In genomic region chr11:119088391-119089234, GRCm38 (mm10) we compare ENCODE assay signal across 8 mouse cellular contexts. TPM values are rescaled to one million over a fixed set of nuclear protein-coding genes. Genes with fewer than 3 reads are reported as not detected.
A peak's percentile ranks its signal among the peaks of the same experiment; 100 is the strongest.
DNase-seq lines count a peak whose midpoint lies in the region; ATAC-seq lines count a peak whose summit lies in the region.

No protein-coding gene starts in this region.

- no peak overlapping the region for H3K9ac ChIP-seq in embryonic facial prominence, embryonic 14.5 days (ENCODE audit: low read depth, low read length)
- H3K9ac ChIP-seq in kidney, embryonic 14.5 days (ENCODE audit: low read depth, low read length) = no peak overlapping the region

- H3K4me1 ChIP-seq in embryonic facial prominence, embryonic 14.5 days (ENCODE audit: control insufficient read depth, insufficient read depth, low read length) = peaks cover 51% of the 10 kb centered on the region
- H3K4me1 ChIP-seq in kidney, embryonic 14.5 days (ENCODE audit: control insufficient read depth, insufficient read depth, low read length) = peaks cover 39% of the 10 kb centered on the region

- peak overlapping the region; percentile 99; the same call in 1 of the 2 replicates for H3K4me2 ChIP-seq in embryonic facial prominence, embryonic 14.5 days (ENCODE audit: low read depth, low read length)
- no peak overlapping the region for H3K4me2 ChIP-seq in kidney, embryonic 14.5 days (replicated peaks; ENCODE audit: low read depth, low read length)

- no peaks in the 10 kb centered on the region for H3K36me3 ChIP-seq in embryonic facial prominence, embryonic 14.5 days (ENCODE audit: control insufficient read depth, insufficient read depth, low read length)
- H3K36me3 ChIP-seq in kidney, embryonic 14.5 days (ENCODE audit: control insufficient read depth, insufficient read depth, low read length) = no peaks in the 10 kb centered on the region

- 2% methylated on average over 27 of the region's 28 CpGs for WGBS in embryonic facial prominence, embryonic 14.5 days
- 2% methylated on average over 28 of the region's 28 CpGs for WGBS in kidney, embryonic 14.5 days

- no peak overlapping the region; the same call in 1 of the 2 replicates for H3K4me3 ChIP-seq in embryonic facial prominence, embryonic 14.5 days (ENCODE audit: low read depth, low read length)
- H3K4me3 ChIP-seq in kidney, embryonic 14.5 days (ENCODE audit: low read length) = peak overlapping the region; percentile 52; the same call in 1 of the 2 replicates

- ATAC-seq in embryonic facial prominence, embryonic 14.5 days (ENCODE audit: low read depth) = no peak
- no peak for ATAC-seq in kidney, embryonic 14.5 days (ENCODE audit: low FRiP score, low TSS enrichment)
- ATAC-seq in erythroblast, adult 5-6 weeks (replicated peaks; ENCODE audit: low FRiP score, poor library complexity, severe bottlenecking) = no peak

- H3K9me3 ChIP-seq in embryonic facial prominence, embryonic 14.5 days (ENCODE audit: control insufficient read depth, low read length) = no peaks in the 10 kb centered on the region
- H3K9me3 ChIP-seq in kidney, embryonic 14.5 days (ENCODE audit: control insufficient read depth, low read length) = no peaks in the 10 kb centered on the region

- H3K27ac ChIP-seq in embryonic facial prominence, embryonic 14.5 days (replicated peaks; ENCODE audit: low read depth, low read length) = no peak overlapping the region
- no peak overlapping the region for H3K27ac ChIP-seq in kidney, embryonic 14.5 days (ENCODE audit: low read depth, low read length)

- DNase-seq in layer of hippocampus, postnatal 10 days (ENCODE audit: low spot score in 2 of 2) = peak; percentile 42 to 43
- no peak for DNase-seq in layer of hippocampus, adult 9-10 months (ENCODE audit: low spot score)
- peak; percentile 50 for DNase-seq in adrenal gland, postnatal 10 days
- no peak for DNase-seq in embryonic facial prominence, embryonic 14.5 days (ENCODE audit: low spot score)
- peak; percentile 24 for DNase-seq in lung, postnatal 25 days (ENCODE audit: low spot score)
- no peak for DNase-seq in ovary, postnatal 14 days (ENCODE audit: low spot score)

- H3K27me3 ChIP-seq in embryonic facial prominence, embryonic 14.5 days (replicated peaks; ENCODE audit: control insufficient read depth, insufficient read depth, low read length) = peaks cover 41% of the 10 kb centered on the region
- peaks cover 39% of the 10 kb centered on the region for H3K27me3 ChIP-seq in kidney, embryonic 14.5 days (ENCODE audit: control insufficient read depth, insufficient read depth, low read length)

RNA-seq across cellular contexts. Expression of gene Cbx4, which starts 2.6 kb away (rescaled TPM):
- 10 to 100 TPM; 49.2 to 51.2 TPM for total RNA-seq in layer of hippocampus, postnatal 10 days (2021)
- 100 to 1,000 TPM in 1 of 2 experiments, 10 to 100 TPM in 1; 52.0 to 133 TPM for total RNA-seq in adrenal gland, postnatal 10 days (2021)
- 11.0 and 13.5 TPM in 2 replicates for polyA plus RNA-seq in embryonic facial prominence, embryonic 14.5 days (2014; fragmentation: Nextera tagmentation; extraction: Ambion mirVana)
- 4.9 and 8.3 TPM in 2 replicates for polyA plus RNA-seq in kidney, embryonic 14.5 days (2014; fragmentation: Nextera tagmentation; extraction: Ambion mirVana)
- 4.8 and 7.7 TPM in 2 replicates for total RNA-seq in erythroblast, adult 5-6 weeks (2015; ENCODE audit: low replicate concordance)
- 4.3 and 9.4 TPM in 2 replicates for total RNA-seq in erythroblast, adult 5-6 weeks (2017; ENCODE audit: low replicate concordance)

RNA-seq across cellular contexts. Expression of gene Cbx8, which starts 47.8 kb away (rescaled TPM):
- 10 to 100 TPM; 12.4 to 13.1 TPM for total RNA-seq in layer of hippocampus, postnatal 10 days (2021)
- 10 to 100 TPM in 1 of 2 experiments, 1 to 10 TPM in 1; 8.8 to 12.3 TPM for total RNA-seq in adrenal gland, postnatal 10 days (2021)
- 9.6 and 10.1 TPM in 2 replicates for polyA plus RNA-seq in embryonic facial prominence, embryonic 14.5 days (2014; fragmentation: Nextera tagmentation; extraction: Ambion mirVana)
- 7.8 and 10.9 TPM in 2 replicates for polyA plus RNA-seq in kidney, embryonic 14.5 days (2014; fragmentation: Nextera tagmentation; extraction: Ambion mirVana)
- 0.38 and 0.42 TPM in 2 replicates for total RNA-seq in erythroblast, adult 5-6 weeks (2015; ENCODE audit: low replicate concordance)
- total RNA-seq in erythroblast, adult 5-6 weeks (2017; ENCODE audit: low replicate concordance) = 0.70 and 1.4 TPM in 2 replicates

Comparison
In these comparisons a context has a peak if more than half of its experiments do, and no peak if none do; other contexts are left out.
1. DNase-seq: peak in layer of hippocampus, postnatal 10 days (2 of 2), adrenal gland, postnatal 10 days (single experiment) and lung, postnatal 25 days (single experiment); none in layer of hippocampus, adult 9-10 months (single experiment), embryonic facial prominence, embryonic 14.5 days (single experiment) and ovary, postnatal 14 days (single experiment).
2. RNA of gene Cbx4, which starts 2.6 kb away (total RNA-seq): 52.0 to 133 TPM in adrenal gland, postnatal 10 days and 49.2 to 51.2 TPM in layer of hippocampus, postnatal 10 days; 4.3 to 9.4 TPM in erythroblast, adult 5-6 weeks; every median in the first group is over 4 times any median in the second.